8 mouse cellular contexts compared by ENCODE assay signal in genomic region chr10:117844279-117844678, GRCm38 (mm10). TPM values are rescaled to one million over a fixed set of nuclear protein-coding genes. Genes with fewer than 3 reads are reported as not detected.
DNase-seq lines count a peak whose midpoint lies in the region; ATAC-seq and TF ChIP-seq lines count a peak whose summit lies in the region.

No protein-coding gene starts in this region.

- H3K9me3 ChIP-seq in lung, postnatal 0 days (ENCODE audit: low read length), result no peaks in the 10 kb centered on the region
- H3K9me3 ChIP-seq in limb, embryonic 12.5 days, result no peaks in the 10 kb centered on the region
- no peaks in the 10 kb centered on the region for H3K9me3 ChIP-seq in stomach, embryonic 14.5 days (ENCODE audit: control insufficient read depth, low read depth, low read length)

- no peak for TF ChIP-seq EP300 in lung, postnatal 0 days (IDR thresholded peaks at IDR 0.05)

- DNase-seq in lung, postnatal 0 days (ENCODE audit: low spot score), result no peak
- no peak for DNase-seq in lung, adult 18-20 months
- DNase-seq in T-cell, adult 2 months (ENCODE audit: low spot score), result no peak
- no peak for DNase-seq in kidney, postnatal 14 days
- no peak for DNase-seq in retina, embryonic 14.5 days (ENCODE audit: low spot score)

- TF ChIP-seq CTCF in lung, postnatal 0 days (IDR thresholded peaks at IDR 0.05), result no peak
- no peak for TF ChIP-seq CTCF in embryonic fibroblast, embryonic 13.5 days (IDR thresholded peaks at IDR 0.05; ENCODE audit: borderline replicate concordance, insufficient read depth, low read length)

- H3K4me3 ChIP-seq in lung, postnatal 0 days (ENCODE audit: low read depth, low read length), result peak overlapping the region; percentile 100
- peak overlapping the region; percentile 57 for H3K4me3 ChIP-seq in embryonic fibroblast, embryonic 13.5 days (ENCODE audit: insufficient read depth, low read length)
- H3K4me3 ChIP-seq in limb, embryonic 12.5 days (replicated peaks), result peak overlapping the region; percentile 90
- peak overlapping the region; percentile 86 for H3K4me3 ChIP-seq in stomach, embryonic 14.5 days (ENCODE audit: low read depth, low read length)

- 5% methylated on average over 5 of the region's 5 CpGs for WGBS in lung, postnatal 0 days
- WGBS in limb, embryonic 12.5 days, result 42% methylated on average over 5 of the region's 5 CpGs
- WGBS in stomach, embryonic 14.5 days, result 12% methylated on average over 5 of the region's 5 CpGs

- TF ChIP-seq POLR2A in embryonic fibroblast, embryonic 13.5 days (IDR thresholded peaks at IDR 0.05; ENCODE audit: low read depth, low read length), result no peak

- no peaks in the 10 kb centered on the region for H3K36me3 ChIP-seq in lung, postnatal 0 days (ENCODE audit: insufficient read depth, low read length)
- H3K36me3 ChIP-seq in limb, embryonic 12.5 days, result no peaks in the 10 kb centered on the region
- H3K36me3 ChIP-seq in stomach, embryonic 14.5 days (ENCODE audit: control insufficient read depth, insufficient read depth, low read length), result no peaks in the 10 kb centered on the region

- H3K27me3 ChIP-seq in lung, postnatal 0 days (replicated peaks; ENCODE audit: insufficient read depth, low read length), result no peaks in the 10 kb centered on the region
- no peaks in the 10 kb centered on the region for H3K27me3 ChIP-seq in limb, embryonic 12.5 days
- H3K27me3 ChIP-seq in stomach, embryonic 14.5 days (ENCODE audit: control insufficient read depth, insufficient read depth, low read length), result no peaks in the 10 kb centered on the region

- peak overlapping the region; percentile 100; the same call in 1 of the 2 replicates for H3K27ac ChIP-seq in lung, postnatal 0 days (ENCODE audit: low read length)
- no peak overlapping the region; the same call in 1 of the 2 replicates for H3K27ac ChIP-seq in embryonic fibroblast, embryonic 13.5 days (ENCODE audit: insufficient read depth, low read length)
- no peak overlapping the region for H3K27ac ChIP-seq in limb, embryonic 12.5 days
- no peak overlapping the region for H3K27ac ChIP-seq in stomach, embryonic 14.5 days (ENCODE audit: low read length)

- H3K4me2 ChIP-seq in lung, postnatal 0 days (replicated peaks; ENCODE audit: low read depth, low read length), result peak overlapping the region; percentile 59
- peak overlapping the region; percentile 65 for H3K4me2 ChIP-seq in limb, embryonic 12.5 days
- H3K4me2 ChIP-seq in stomach, embryonic 14.5 days (replicated peaks; ENCODE audit: low read depth, low read length), result peak overlapping the region; percentile 60

- peaks cover 14% of the 10 kb centered on the region for H3K4me1 ChIP-seq in lung, postnatal 0 days (ENCODE audit: insufficient read depth, low read depth, low read length)
- no peaks in the 10 kb centered on the region; the same call in 1 of the 2 replicates for H3K4me1 ChIP-seq in embryonic fibroblast, embryonic 13.5 days (ENCODE audit: control insufficient read depth, insufficient read depth, low read length)
- peaks cover 23% of the 10 kb centered on the region for H3K4me1 ChIP-seq in limb, embryonic 12.5 days (replicated peaks)
- peaks cover 19% of the 10 kb centered on the region for H3K4me1 ChIP-seq in stomach, embryonic 14.5 days (ENCODE audit: control insufficient read depth, insufficient read depth, low read length)

- no peak for ATAC-seq in lung, postnatal 0 days
- no peak for ATAC-seq in limb, embryonic 12.5 days (ENCODE audit: insufficient number of reproducible peaks, insufficient read depth, low FRiP score, low TSS enrichment, low read depth)
- ATAC-seq in stomach, embryonic 14.5 days (ENCODE audit: insufficient number of reproducible peaks, insufficient read depth, low FRiP score, low read depth), result no peak

- peak overlapping the region; percentile 99; the same call in 1 of the 2 replicates for H3K9ac ChIP-seq in lung, postnatal 0 days (replicated peaks; ENCODE audit: low read depth)
- peak overlapping the region; percentile 91 for H3K9ac ChIP-seq in limb, embryonic 12.5 days (replicated peaks)
- H3K9ac ChIP-seq in stomach, embryonic 14.5 days (replicated peaks; ENCODE audit: low read depth, low read length), result peak overlapping the region; percentile 97; the same call in 1 of the 2 replicates

RNA-seq across cellular contexts. Expression of gene Rap1b, which starts 1.6 kb away (rescaled TPM):
- 268 and 290 TPM in 2 replicates for polyA plus RNA-seq in lung, postnatal 0 days (2015; fragmentation: Nextera tagmentation; extraction: Ambion mirVana)
- polyA plus RNA-seq in embryonic fibroblast, embryonic 13.5 days (2011; ENCODE audit: insufficient read length, low read depth, missing spikeins), result 186 and 209 TPM in 2 replicates
- 146 and 154 TPM in 2 replicates for polyA plus RNA-seq in limb, embryonic 12.5 days (2016; fragmentation: Nextera tagmentation; extraction: Ambion mirVana)
- polyA plus RNA-seq in stomach, embryonic 14.5 days (2014; fragmentation: Nextera tagmentation; extraction: Ambion mirVana), result 178 and 194 TPM in 2 replicates

RNA-seq across cellular contexts. Expression of gene Nup107, which starts 51.8 kb away (rescaled TPM):
- polyA plus RNA-seq in lung, postnatal 0 days (2015; fragmentation: Nextera tagmentation; extraction: Ambion mirVana), result 15.2 and 17.3 TPM in 2 replicates
- polyA plus RNA-seq in embryonic fibroblast, embryonic 13.5 days (2011; ENCODE audit: insufficient read length, low read depth, missing spikeins), result 61.7 and 70.3 TPM in 2 replicates
- 94.9 and 97.7 TPM in 2 replicates for polyA plus RNA-seq in limb, embryonic 12.5 days (2016; fragmentation: Nextera tagmentation; extraction: Ambion mirVana)
- 61.7 and 62.6 TPM in 2 replicates for polyA plus RNA-seq in stomach, embryonic 14.5 days (2014; fragmentation: Nextera tagmentation; extraction: Ambion mirVana)
